Mouse (Mus musculus) bone marrow, adult 2 months (tissue): ENCODE results near the gene Tk2.

ENCODE experiments used
- CTCF ChIP-seq: fragments of 200-500 bp; IDR thresholded peaks from 2 replicates; pipeline ENCODE4 v1.5.1; 2011; ENCODE audit warnings: low read length, control low read depth; ENCODE audit not compliant: control insufficient read depth, insufficient read depth
- POLR2A ChIP-seq: fragments of 200-500 bp; IDR thresholded peaks from 2 replicates; pipeline ENCODE4 v1.6.1; 2011; ENCODE audit warnings: low read depth, mild to moderate bottlenecking, control low read depth, low read length, borderline replicate concordance; ENCODE audit not compliant: control insufficient read depth

DNA sequence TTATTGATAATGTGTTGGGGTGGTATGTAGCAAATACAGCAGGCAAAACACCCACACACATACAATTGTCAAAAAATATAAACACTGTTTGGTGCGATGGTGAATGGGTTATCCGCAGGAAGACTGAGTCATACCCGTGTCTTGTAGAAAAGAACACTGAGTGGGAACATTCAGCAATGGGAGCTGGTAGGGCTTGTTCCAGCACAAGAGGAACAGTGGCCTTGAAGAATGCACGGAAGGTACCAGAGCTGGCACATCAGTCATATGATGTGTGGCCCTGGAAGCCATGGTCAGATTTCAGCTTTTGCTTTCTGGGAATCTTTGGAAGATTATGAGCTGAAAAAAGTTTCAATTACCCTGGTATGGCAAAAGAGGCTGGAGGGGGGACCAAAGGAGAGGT lies 61.5 kb downstream of the Tk2 start:
- TF ChIP-seq CTCF (no peak), POLR2A (no peak)
